Mouse (Mus musculus) neural tube, embryonic 12.5 days (tissue): ENCODE results near the gene Zfp786. TPM values are rescaled to one million over a fixed set of nuclear protein-coding genes. Genes with fewer than 3 reads are reported as not detected.

ENCODE experiments used
- microRNA counts: library from miRNA; unstranded; fragments of <30 nt; microRNA quantifications from one replicate; lab custom pipeline; 2017
- microRNA-seq: library from miRNA; unstranded; fragments of <30 nt; microRNA quantifications from one replicate; pipeline ENCODE4, GENCODE M21; 2017
- polyA plus RNA-seq: library from polyadenylated mRNA; unstranded; fragments of >200 nt; fragmentation: Nextera tagmentation; extraction: Ambion mirVana; gene quantifications from 2 replicates; pipeline ENCODE4 v1.2.1, GENCODE M21; 2016

Zfp786 gene
- polyA plus RNA-seq, 1 experiment from 2014 or later, result 12.8 TPM

MicroRNAs within 50 kb of the gene (microRNA counts, 519-probe panel; counts per million panel counts)
- microRNA mmu-miR-704 (lab: Ali Mortazavi, UCI), result 342 counts per million, percentile 67 among the panel's probes with 10 or more counts

Small RNA genes within 50 kb of the gene (microRNA-seq; reads per million reads assigned to microRNA genes)
- gene Mir704, result not detected

Other genes with a start within 250 kb of the Zfp786 start
- gene Ezh2, start 235.5 kb downstream of the Zfp786 start, polyA plus RNA-seq, result 161 and 162 TPM in 2 replicates
- 196 and 221 TPM in 2 replicates for gene Pdia4, start 17.4 kb downstream of the Zfp786 start, polyA plus RNA-seq
- 13.4 and 14.5 TPM in 2 replicates for gene Zfp398, start 4.8 kb upstream of the Zfp786 start, polyA plus RNA-seq
- gene Zfp282, start 46.3 kb upstream of the Zfp786 start, polyA plus RNA-seq, result 26.8 and 27.0 TPM in 2 replicates
- gene Zfp212, start 89.6 kb upstream of the Zfp786 start, polyA plus RNA-seq, result 16.8 and 19.6 TPM in 2 replicates
- gene Zfp956, start 122.5 kb upstream of the Zfp786 start, polyA plus RNA-seq, result 11.0 and 11.2 TPM in 2 replicates
- 13.0 and 13.3 TPM in 2 replicates for gene Zfp777, start 218.0 kb upstream of the Zfp786 start, polyA plus RNA-seq